Mouse (Mus musculus): ENCODE measurements around the gene Nudt1. TPM values are rescaled to one million over a fixed set of nuclear protein-coding genes. Genes with fewer than 3 reads are reported as not detected.

The Nudt1 gene
- polyA plus RNA-seq, 1 experiment from 2014 or later = 48.1 TPM

DNA sequence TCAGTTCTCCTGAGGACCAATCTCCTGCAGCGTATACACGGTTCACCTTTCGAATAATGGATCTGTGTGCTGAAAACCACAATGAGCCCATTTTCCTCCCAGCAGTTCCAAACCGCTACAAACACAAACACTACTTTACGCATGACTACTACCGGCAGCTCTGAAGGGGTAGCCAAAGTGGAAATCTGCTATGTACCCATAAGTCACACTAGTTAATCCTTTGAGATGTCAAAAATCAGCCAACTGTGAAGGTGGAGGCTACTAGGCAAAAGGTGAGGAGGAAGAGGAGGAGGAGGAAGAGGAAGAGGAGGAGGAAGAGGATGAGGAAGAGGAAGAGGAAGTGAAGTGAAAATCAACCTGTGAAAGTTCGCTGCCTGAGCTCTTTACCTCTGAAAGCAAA is 65.8 kb downstream of the Nudt1 start:
- Histone ChIP-seq H3K9me3 (no peaks in the 10 kb centered on the region), H3K36me3 (no peaks in the 10 kb centered on the region), H3K4me1 (peaks cover 31% of the 10 kb centered on the region), H3K27ac (no peak overlapping the region), H3K4me2 (replicated peaks) (no peak overlapping the region), H3K4me3 (no peak overlapping the region), H3K27me3 (no peaks in the 10 kb centered on the region), H3K9ac (no peak overlapping the region)
- ATAC-seq (ENCODE audit: insufficient number of reproducible peaks, insufficient read depth, low FRiP score, low TSS enrichment) = no peak
- WGBS = 83% methylated on average over 7 of the region's 7 CpGs

Other genes starting within 250 kb of the Nudt1 start
- 56.3 TPM in 2 replicates for gene Mad1l1, start 104 bp upstream of the Nudt1 start, polyA plus RNA-seq (2016; fragmentation: Nextera tagmentation; extraction: Ambion mirVana)
- 24.0 and 24.9 TPM in 2 replicates for gene Mrm2, start 10.2 kb downstream of the Nudt1 start, polyA plus RNA-seq (2016; fragmentation: Nextera tagmentation; extraction: Ambion mirVana)
- 21.4 and 21.5 TPM in 2 replicates for gene Snx8, start 67.6 kb downstream of the Nudt1 start, polyA plus RNA-seq (2016; fragmentation: Nextera tagmentation; extraction: Ambion mirVana)
- gene Eif3b, start 97.7 kb downstream of the Nudt1 start, polyA plus RNA-seq (2016; fragmentation: Nextera tagmentation; extraction: Ambion mirVana) = 187 and 191 TPM in 2 replicates
- gene Gm4869, start 124.0 kb downstream of the Nudt1 start, polyA plus RNA-seq (2016; fragmentation: Nextera tagmentation; extraction: Ambion mirVana) = 0.05 TPM in 1 of 2 replicates, not detected in the other
- gene Chst12, start 183.9 kb downstream of the Nudt1 start, polyA plus RNA-seq (2016; fragmentation: Nextera tagmentation; extraction: Ambion mirVana) = 17.5 and 18.9 TPM in 2 replicates
- 0.53 and 1.1 TPM in 2 replicates for gene Grifin, start 243.4 kb downstream of the Nudt1 start, polyA plus RNA-seq (2016; fragmentation: Nextera tagmentation; extraction: Ambion mirVana)

Data from embryonic facial prominence, embryonic 12.5 days (tissue).